9 mouse cellular contexts compared by ENCODE assay signal in genomic region chr8:54528571-54528970, GRCm38 (mm10). TPM values are rescaled to one million over a fixed set of nuclear protein-coding genes. Genes with fewer than 3 reads are reported as not detected.
A peak's percentile ranks its signal among the peaks of the same experiment; 100 is the strongest.
DNase-seq lines count a peak whose midpoint lies in the region; ATAC-seq and TF ChIP-seq lines count a peak whose summit lies in the region.
"Had no signal": no experiment of that assay in that cellular context is flagged by ENCODE, and none has a peak within 500 bp of the region (broad histone marks: within the 10 kb centered on the region; RNA-seq: fewer than 3 reads in every experiment).

No protein-coding gene starts in this region.

- H3K27ac ChIP-seq in heart, adult 2 months = peak overlapping the region; percentile 97; the same call in 1 of the 2 replicates
- no peak overlapping the region for H3K27ac ChIP-seq in forebrain, embryonic 15.5 days (replicated peaks)
- 0 out of 2 replicates have a peak overlapping the region, but pooled peaks have one; percentile 32 for H3K27ac ChIP-seq in liver, embryonic 13.5 days

- no peak for TF ChIP-seq EP300 in heart, adult 2 months (IDR thresholded peaks at IDR 0.05; ENCODE audit: insufficient read depth, low read depth, low read length)

- ATAC-seq in forebrain, embryonic 15.5 days (replicated peaks) = no peak
- no peak for ATAC-seq in liver, embryonic 13.5 days (ENCODE audit: low read depth)

- no peaks in the 10 kb centered on the region for H3K27me3 ChIP-seq in heart, adult 2 months (ENCODE audit: control insufficient read depth, insufficient read depth, low read length)
- no peaks in the 10 kb centered on the region for H3K27me3 ChIP-seq in forebrain, embryonic 15.5 days
- H3K27me3 ChIP-seq in liver, embryonic 13.5 days = no peaks in the 10 kb centered on the region

- peak overlapping the region; percentile 83 for H3K4me3 ChIP-seq in heart, adult 2 months
- peak overlapping the region; percentile 88 for H3K4me3 ChIP-seq in forebrain, embryonic 15.5 days
- H3K4me3 ChIP-seq in liver, embryonic 13.5 days (replicated peaks) = peak overlapping the region; percentile 93

- peaks cover 19% of the 10 kb centered on the region for H3K36me3 ChIP-seq in heart, adult 2 months (ENCODE audit: control insufficient read depth, insufficient read depth, low read length)
- peaks cover 9% of the 10 kb centered on the region; the same call in 1 of the 2 replicates for H3K36me3 ChIP-seq in forebrain, embryonic 15.5 days
- H3K36me3 ChIP-seq in liver, embryonic 13.5 days = peaks cover 27% of the 10 kb centered on the region

- no peak for DNase-seq in heart, adult 2 months
- DNase-seq in heart, adult 9 months (ENCODE audit: low spot score in 2 of 2) = no peak
- peak; percentile 38 for DNase-seq in A20 (ENCODE audit: low read depth, low spot score)
- DNase-seq in liver, embryonic 13.5 days = no peak
- no peak for DNase-seq in urinary bladder, postnatal 25 days (ENCODE audit: low spot score)
- DNase-seq in right cerebral cortex, postnatal 25 days = no peak
- no peak for DNase-seq in cerebellum, postnatal 10 days
- DNase-seq: kidney, postnatal 4 days had no signal

- no peak for TF ChIP-seq POLR2A in heart, adult 2 months (IDR thresholded peaks at IDR 0.05; ENCODE audit: insufficient read depth, low read depth, low read length)

- no peaks in the 10 kb centered on the region; the same call in 1 of the 2 replicates for H3K4me1 ChIP-seq in heart, adult 2 months (ENCODE audit: control insufficient read depth, insufficient read depth, low read length)
- peaks cover 19% of the 10 kb centered on the region for H3K4me1 ChIP-seq in forebrain, embryonic 15.5 days
- H3K4me1 ChIP-seq in liver, embryonic 13.5 days (replicated peaks) = peaks cover 33% of the 10 kb centered on the region

- no peaks in the 10 kb centered on the region for H3K9me3 ChIP-seq in forebrain, embryonic 15.5 days
- H3K9me3 ChIP-seq in liver, embryonic 13.5 days (replicated peaks) = no peaks in the 10 kb centered on the region

- peak overlapping the region; percentile 61 for H3K4me2 ChIP-seq in forebrain, embryonic 15.5 days (replicated peaks)
- H3K4me2 ChIP-seq in liver, embryonic 13.5 days = peak overlapping the region; percentile 90

- WGBS in heart, adult 2 months = 15% methylated on average over 7 of the region's 7 CpGs
- 40% methylated on average over 7 of the region's 7 CpGs for WGBS in forebrain, embryonic 15.5 days
- 18% methylated on average over 7 of the region's 7 CpGs for WGBS in liver, embryonic 13.5 days (ENCODE audit: insufficient replicate concordance)

- TF ChIP-seq CTCF in heart, adult 2 months (IDR thresholded peaks at IDR 0.05) = no peak

- intact Hi-C loops in heart, adult 2 months (cut with DNase I) = no loop called here

- H3K79me2 ChIP-seq in heart, adult 2 months (replicated peaks; ENCODE audit: control insufficient read depth, insufficient read depth, low read length) = no peaks in the 10 kb centered on the region

- no peak overlapping the region; the same call in 1 of the 2 replicates for H3K9ac ChIP-seq in heart, adult 2 months (ENCODE audit: low read depth, low read length)
- peak overlapping the region; percentile 88 for H3K9ac ChIP-seq in forebrain, embryonic 15.5 days (replicated peaks)
- peak overlapping the region; percentile 88 for H3K9ac ChIP-seq in liver, embryonic 13.5 days

RNA-seq across cellular contexts. Expression of gene Asb5, which starts 0.8 kb away (rescaled TPM):
- total RNA-seq in heart, adult 2 months (2021) = 10 to 100 TPM; 18.6 to 22.6 TPM
- polyA plus RNA-seq in heart, adult 2 months (2012; rRNA removed) = 25.4 and 54.8 TPM in 2 replicates
- polyA plus RNA-seq in forebrain, embryonic 15.5 days (2015; fragmentation: Nextera tagmentation; extraction: Ambion mirVana) = 6.1 and 7.7 TPM in 2 replicates
- 1.1 and 1.4 TPM in 2 replicates for polyA plus RNA-seq in liver, embryonic 13.5 days (2015; fragmentation: Nextera tagmentation; extraction: Ambion mirVana)

RNA-seq across cellular contexts. Expression of gene Spcs3, which starts 1.2 kb away (rescaled TPM):
- total RNA-seq in heart, adult 2 months (2021) = 10 to 100 TPM; 44.8 to 56.8 TPM
- 11.2 and 26.9 TPM in 2 replicates for polyA plus RNA-seq in heart, adult 2 months (2012; rRNA removed)
- polyA plus RNA-seq in forebrain, embryonic 15.5 days (2015; fragmentation: Nextera tagmentation; extraction: Ambion mirVana) = 58.9 and 60.6 TPM in 2 replicates
- 71.9 and 96.4 TPM in 2 replicates for polyA plus RNA-seq in liver, embryonic 13.5 days (2015; fragmentation: Nextera tagmentation; extraction: Ambion mirVana)
